In the genomic region with DNA sequence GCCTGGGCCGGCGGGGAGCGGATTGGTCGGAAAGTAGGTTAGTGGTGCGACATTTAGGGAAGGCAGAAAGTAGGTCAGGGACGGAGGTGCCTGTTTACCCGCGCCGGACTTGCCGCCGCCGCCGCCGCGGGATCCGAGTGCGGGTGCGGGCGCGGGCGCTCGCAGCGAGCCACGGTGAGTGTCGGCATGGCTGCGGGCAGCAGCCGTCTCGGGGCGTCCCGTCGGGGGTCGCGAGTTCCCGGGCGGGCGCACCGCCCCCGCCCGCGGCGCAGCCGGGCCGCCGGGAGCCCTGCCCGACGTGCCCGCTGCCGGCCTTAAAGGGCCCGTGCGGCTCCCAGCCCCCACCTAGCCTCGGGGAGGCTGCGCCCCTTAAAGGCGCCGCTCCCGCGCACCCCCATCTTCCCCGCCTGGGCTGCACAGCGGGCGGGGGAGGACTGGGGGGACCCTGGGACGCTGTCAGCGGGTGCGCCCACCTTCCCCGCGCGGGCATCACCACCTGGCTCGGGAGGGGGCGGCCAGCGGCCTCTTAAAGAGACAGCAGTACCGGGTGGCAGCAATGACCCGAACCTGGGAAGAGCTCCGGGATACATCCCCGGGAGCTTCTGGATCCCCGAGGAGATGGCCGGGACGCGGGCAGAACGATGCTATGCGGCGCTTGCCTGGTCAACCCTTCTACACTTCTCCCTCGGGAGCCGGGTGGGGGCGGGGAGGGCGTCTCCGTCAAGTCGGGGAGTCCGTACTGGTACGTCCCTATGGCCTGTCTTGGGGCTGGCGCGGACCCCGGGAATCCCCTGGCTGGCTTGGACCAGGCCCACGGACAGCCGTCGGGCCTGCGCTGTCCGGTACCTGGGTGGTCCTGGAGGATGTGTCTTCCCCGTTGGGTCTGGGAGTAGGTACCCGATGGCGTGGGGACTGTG, we compare ENCODE assay signal across 8 mouse cellular contexts. TPM values are rescaled to one million over a fixed set of nuclear protein-coding genes. Genes with fewer than 3 reads are reported as not detected.
A peak's percentile ranks its signal among the peaks of the same experiment; 100 is the strongest.
DNase-seq lines count a peak whose midpoint lies in the region; ATAC-seq and TF ChIP-seq lines count a peak whose summit lies in the region.

No protein-coding gene starts in this region.

- no peak for ATAC-seq in G1E (ENCODE audit: extremely low read depth, insufficient number of reproducible peaks, low FRiP score, poor library complexity, severe bottlenecking)
- peak; percentile 74 for ATAC-seq in forebrain, embryonic 13.5 days
- peak; percentile 74 for ATAC-seq in hindbrain, embryonic 11.5 days (ENCODE audit: low FRiP score)
- peak; percentile 64 for ATAC-seq in lung, embryonic 15.5 days (ENCODE audit: borderline replicate concordance, extremely low read depth, low FRiP score, low TSS enrichment)
- ATAC-seq in erythroid progenitor cell, adult 5-6 weeks (replicated peaks; ENCODE audit: low FRiP score, poor library complexity, severe bottlenecking), result no peak

- 1% methylated on average over 98 of the region's 98 CpGs for WGBS in bone marrow, adult 2 months
- 0% methylated on average over 67 of the region's 98 CpGs for WGBS in forebrain, embryonic 13.5 days
- WGBS in hindbrain, embryonic 11.5 days, result 1% methylated on average over 76 of the region's 98 CpGs
- under 1% methylated on average over 92 of the region's 98 CpGs for WGBS in lung, embryonic 15.5 days

- peak overlapping the region; percentile 84 for H3K4me2 ChIP-seq in forebrain, embryonic 13.5 days
- peak overlapping the region; percentile 95 for H3K4me2 ChIP-seq in hindbrain, embryonic 11.5 days (replicated peaks; ENCODE audit: low read depth, low read length)
- H3K4me2 ChIP-seq in lung, embryonic 15.5 days, result peak overlapping the region; percentile 93

- peak overlapping the region; percentile 78 for H3K9ac ChIP-seq in forebrain, embryonic 13.5 days
- peak overlapping the region; percentile 61 for H3K9ac ChIP-seq in hindbrain, embryonic 11.5 days (ENCODE audit: low read depth, low read length)
- peak overlapping the region; percentile 69 for H3K9ac ChIP-seq in lung, embryonic 15.5 days

- H3K27me3 ChIP-seq in G1E (ENCODE audit: insufficient read depth, low read length), result peaks cover 70% of the 10 kb centered on the region
- peaks cover 61% of the 10 kb centered on the region for H3K27me3 ChIP-seq in forebrain, embryonic 13.5 days
- H3K27me3 ChIP-seq in hindbrain, embryonic 11.5 days (ENCODE audit: control insufficient read depth, insufficient read depth, low read length), result peaks cover 29% of the 10 kb centered on the region
- peaks cover 47% of the 10 kb centered on the region for H3K27me3 ChIP-seq in lung, embryonic 15.5 days

- no peaks in the 10 kb centered on the region for H3K36me3 ChIP-seq in G1E (replicated peaks)
- H3K36me3 ChIP-seq in forebrain, embryonic 13.5 days (ENCODE audit: poor library complexity, severe bottlenecking), result no peaks in the 10 kb centered on the region
- no peaks in the 10 kb centered on the region for H3K36me3 ChIP-seq in hindbrain, embryonic 11.5 days (ENCODE audit: control insufficient read depth, insufficient read depth, low read length)
- no peaks in the 10 kb centered on the region for H3K36me3 ChIP-seq in lung, embryonic 15.5 days

- H3K4me1 ChIP-seq in G1E (ENCODE audit: insufficient read depth, low read depth, low read length), result peaks cover 13% of the 10 kb centered on the region
- peaks cover 2% of the 10 kb centered on the region; the same call in 1 of the 2 replicates for H3K4me1 ChIP-seq in bone marrow, adult 2 months (ENCODE audit: control insufficient read depth, insufficient read depth, low read length)
- H3K4me1 ChIP-seq in forebrain, embryonic 13.5 days, result peaks cover 17% of the 10 kb centered on the region
- peaks cover 6% of the 10 kb centered on the region for H3K4me1 ChIP-seq in hindbrain, embryonic 11.5 days (replicated peaks; ENCODE audit: control insufficient read depth, insufficient read depth, low read length)
- H3K4me1 ChIP-seq in lung, embryonic 15.5 days, result peaks cover 15% of the 10 kb centered on the region

- H3K27ac ChIP-seq in bone marrow, adult 2 months (ENCODE audit: control insufficient read depth, insufficient read depth, low read depth, low read length, poor library complexity), result peak overlapping the region; percentile 70; the same call in 1 of the 2 replicates
- peak overlapping the region; percentile 76 for H3K27ac ChIP-seq in forebrain, embryonic 13.5 days
- peak overlapping the region; percentile 68 for H3K27ac ChIP-seq in hindbrain, embryonic 11.5 days (ENCODE audit: low read depth, low read length)
- peak overlapping the region; percentile 88 for H3K27ac ChIP-seq in lung, embryonic 15.5 days

- TF ChIP-seq POLR2A in bone marrow, adult 2 months (IDR thresholded peaks at IDR 0.05; ENCODE audit: borderline replicate concordance, control insufficient read depth, low read depth, low read length), result peak; percentile 41; the same call in 1 of the 2 replicates

- H3K9me3 ChIP-seq in G1E (replicated peaks), result no peaks in the 10 kb centered on the region
- no peaks in the 10 kb centered on the region; the same call in 1 of the 2 replicates for H3K9me3 ChIP-seq in forebrain, embryonic 13.5 days (replicated peaks)
- H3K9me3 ChIP-seq in hindbrain, embryonic 11.5 days (ENCODE audit: control insufficient read depth, low read length), result no peaks in the 10 kb centered on the region
- H3K9me3 ChIP-seq in lung, embryonic 15.5 days, result no peaks in the 10 kb centered on the region

- no peak for TF ChIP-seq CTCF in G1E (IDR thresholded peaks at IDR 0.05; ENCODE audit: low read depth, low read length)
- no peak for TF ChIP-seq CTCF in bone marrow, adult 2 months (IDR thresholded peaks at IDR 0.05; ENCODE audit: control insufficient read depth, insufficient read depth, low read length)

- peak; percentile 45 for DNase-seq in G1E (ENCODE audit: low spot score)
- DNase-seq in hindbrain, embryonic 11.5 days (ENCODE audit: low spot score), result peak; percentile 57
- DNase-seq in layer of hippocampus, postnatal 14 days (ENCODE audit: low spot score in 2 of 2), result peak; percentile 71 to 76
- DNase-seq in retina, embryonic 14.5 days (ENCODE audit: low spot score), result peak; percentile 35

- H3K4me3 ChIP-seq in G1E (ENCODE audit: low read depth, low read length), result peak overlapping the region; percentile 71
- peak overlapping the region; percentile 56 for H3K4me3 ChIP-seq in bone marrow, adult 2 months (replicated peaks; ENCODE audit: control insufficient read depth, low read depth, low read length)
- H3K4me3 ChIP-seq in forebrain, embryonic 13.5 days, result peak overlapping the region; percentile 74
- peak overlapping the region; percentile 79 for H3K4me3 ChIP-seq in hindbrain, embryonic 11.5 days (ENCODE audit: low read depth, low read length)
- H3K4me3 ChIP-seq in lung, embryonic 15.5 days, result peak overlapping the region; percentile 88

RNA-seq across cellular contexts. Expression of a gene that starts 0.5 kb away (rescaled TPM):
- total RNA-seq in G1E (2014; fragmentation: Nextera tagmentation) (29.2 and 29.9 TPM in 2 replicates), G1E (2017) (22.0 and 23.8 TPM in 2 replicates)
- 3.0 and 4.6 TPM in 2 replicates for polyA plus RNA-seq in G1E (2012)
- polyA plus RNA-seq in bone marrow, adult 2 months (2011; ENCODE audit: insufficient read depth, insufficient read length, low replicate concordance, missing spikeins), result 2.0 and 9.5 TPM in 2 replicates
- polyA plus RNA-seq in forebrain, embryonic 13.5 days (2015; fragmentation: Nextera tagmentation; extraction: Ambion mirVana), result 9.5 and 10.1 TPM in 2 replicates
- 6.8 and 7.7 TPM in 2 replicates for polyA plus RNA-seq in hindbrain, embryonic 11.5 days (2014; fragmentation: Nextera tagmentation; extraction: Ambion mirVana)
- total RNA-seq in layer of hippocampus, postnatal 14 days (2021), result 10 to 100 TPM; 23.5 to 28.6 TPM
- polyA plus RNA-seq in lung, embryonic 15.5 days (2015; fragmentation: Nextera tagmentation; extraction: Ambion mirVana), result 11.1 and 11.8 TPM in 2 replicates
- total RNA-seq in erythroid progenitor cell, adult 5-6 weeks (2015; ENCODE audit: low replicate concordance), result 5.8 and 12.6 TPM in 2 replicates
- 4.7 and 5.4 TPM in 2 replicates for total RNA-seq in erythroid progenitor cell, adult 5-6 weeks (2017; ENCODE audit: low replicate concordance)

Comparison
In these comparisons a context has a peak if more than half of its experiments do, and no peak if none do; other contexts are left out.
1. ATAC-seq: peak in forebrain, embryonic 13.5 days (single experiment), hindbrain, embryonic 11.5 days (single experiment) and lung, embryonic 15.5 days (single experiment); none in G1E (single experiment) and erythroid progenitor cell, adult 5-6 weeks (single experiment).
2. Peak in every context shown above with its lines, with median percentiles within 50 percentile points of each other: DNase-seq, H3K4me3 ChIP-seq, H3K27ac ChIP-seq, H3K4me2 ChIP-seq and H3K9ac ChIP-seq.